Mouse (Mus musculus) kidney, postnatal 4 days (tissue): ENCODE measurements around the gene Txndc11.

Experiments used
- DNase-seq, 2 experiments: peaks; one replicate each; pipeline ENCODE4 v3.0.0; 2021; ENCODE audit warnings: mixed read lengths in 2 of 2

Gene Txndc11

GRCm38 (mm10) chr16:11097301-11097700, 37.1 kb downstream of the Txndc11 start:
- DNase-seq: no peak

- no peak for DNase-seq
Measured at GRCm38 (mm10) chr16:11093717-11094386, 40.6 kb downstream of the Txndc11 start.

GRCm38 (mm10) chr16:11092523-11092922, 41.9 kb downstream of the Txndc11 start:
- no peak for DNase-seq

GRCm38 (mm10) chr16:11092061-11092460, 42.4 kb downstream of the Txndc11 start:
- peak in 1 of 2 experiments; percentile 21 for DNase-seq

GRCm38 (mm10) chr16:11090836-11091570, 43.4 kb downstream of the Txndc11 start:
- DNase-seq: no peak

- DNase-seq: peak in 1 of 2 experiments; percentile 35
Measured at GRCm38 (mm10) chr16:11086856-11087588, 47.4 kb downstream of the Txndc11 start.

- DNase-seq: no peak
Measured at GRCm38 (mm10) chr16:11086299-11086698, 48.2 kb downstream of the Txndc11 start.

GRCm38 (mm10) chr16:11084181-11084580, 50.3 kb downstream of the Txndc11 start:
- no peak for DNase-seq

GRCm38 (mm10) chr16:11078216-11078869, 56.1 kb downstream of the Txndc11 start:
- no peak for DNase-seq

- no peak for DNase-seq
Measured at GRCm38 (mm10) chr16:11077601-11078201, 56.7 kb downstream of the Txndc11 start.

GRCm38 (mm10) chr16:11073060-11073459, 61.4 kb downstream of the Txndc11 start:
- DNase-seq: no peak

GRCm38 (mm10) chr16:11072454-11072853, 62.0 kb downstream of the Txndc11 start:
- no peak for DNase-seq

- DNase-seq: no peak
Measured at GRCm38 (mm10) chr16:11071887-11072286, 62.6 kb downstream of the Txndc11 start.

- no peak for DNase-seq
Measured at GRCm38 (mm10) chr16:11071176-11071575, 63.3 kb downstream of the Txndc11 start.

- peak; percentile 30 to 47 for DNase-seq
Measured at GRCm38 (mm10) chr16:11069710-11070420, 64.6 kb downstream of the Txndc11 start.

GRCm38 (mm10) chr16:11069271-11069670, 65.2 kb downstream of the Txndc11 start:
- no peak for DNase-seq

- no peak for DNase-seq
Measured at GRCm38 (mm10) chr16:11068666-11069065, 65.8 kb downstream of the Txndc11 start.

- DNase-seq: peak; percentile 72 to 81
Measured at GRCm38 (mm10) chr16:11066833-11067191, 67.6 kb downstream of the Txndc11 start.

GRCm38 (mm10) chr16:11066029-11066832, 68.2 kb downstream of the Txndc11 start, which contains the start of gene Litaf:
Litaf (minus strand) TSS chr16:11066157.
- DNase-seq: peak; percentile 98 to 99

- no peak for DNase-seq
Measured at GRCm38 (mm10) chr16:11065431-11065830, 69.0 kb downstream of the Txndc11 start.

GRCm38 (mm10) chr16:11064742-11065141, 69.7 kb downstream of the Txndc11 start:
- no peak for DNase-seq
